Mouse (Mus musculus) mouse embryonic stem cell (cell line): ENCODE measurements around the gene Eps15l1.

Source experiments
- in situ Hi-C, 2 experiments: fragments of 300-500 bp; cut with MboI; formaldehyde crosslinking; loops; 1 replicate in 1 of 2; 3 replicates in 1 of 2; pipeline ENCODE4 v1.14.3; 2019 to 2020; ENCODE audit warnings: low sequenced_read_pairs in 2 of 2, low pct_unique_long_range_greater_than_20kb in 1 of 2, mixed read lengths in 1 of 2; ENCODE audit not compliant: unreplicated experiment in 1 of 2

The Eps15l1 gene

DNA sequence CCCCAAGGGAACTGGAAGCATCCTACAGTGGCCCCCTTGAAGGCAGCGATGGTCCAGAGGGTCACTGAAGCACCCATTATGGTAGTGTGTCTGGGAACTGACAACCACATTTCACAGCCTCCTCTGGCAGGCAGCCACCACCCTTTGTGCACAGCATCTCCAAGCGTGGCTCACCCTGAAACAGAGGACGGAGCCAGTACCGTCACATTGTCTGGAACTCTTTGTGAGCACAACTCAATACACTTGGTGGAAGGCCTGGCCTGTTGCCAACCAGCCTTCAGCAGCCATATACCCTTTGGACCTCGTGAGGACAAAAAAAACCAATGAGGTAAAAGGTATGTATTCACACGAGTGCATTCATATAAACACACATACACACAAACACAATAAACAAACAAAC is 113.0 kb downstream of the Eps15l1 start:
- in situ Hi-C loops = no loop called here

DNA sequence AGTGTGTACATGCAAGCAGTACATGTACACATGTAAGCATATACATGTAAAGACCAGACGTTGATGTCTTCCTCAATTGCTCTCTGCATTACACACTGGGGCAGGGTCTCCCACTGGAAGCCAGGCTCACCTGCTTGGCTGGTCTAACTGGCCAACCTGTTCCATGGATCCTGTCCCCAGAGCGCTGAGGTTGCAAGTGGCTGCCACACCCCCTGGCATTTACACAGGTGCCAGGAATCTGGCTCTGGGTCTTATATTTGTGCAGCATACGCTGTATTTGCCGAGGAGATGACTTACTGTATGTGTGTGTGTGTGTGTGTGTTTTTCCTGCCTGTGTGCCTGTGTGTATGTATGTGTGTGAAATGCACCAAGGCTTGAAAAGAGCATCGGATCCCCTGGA is 114.3 kb downstream of the Eps15l1 start:
- in situ Hi-C loops = no loop called here

DNA sequence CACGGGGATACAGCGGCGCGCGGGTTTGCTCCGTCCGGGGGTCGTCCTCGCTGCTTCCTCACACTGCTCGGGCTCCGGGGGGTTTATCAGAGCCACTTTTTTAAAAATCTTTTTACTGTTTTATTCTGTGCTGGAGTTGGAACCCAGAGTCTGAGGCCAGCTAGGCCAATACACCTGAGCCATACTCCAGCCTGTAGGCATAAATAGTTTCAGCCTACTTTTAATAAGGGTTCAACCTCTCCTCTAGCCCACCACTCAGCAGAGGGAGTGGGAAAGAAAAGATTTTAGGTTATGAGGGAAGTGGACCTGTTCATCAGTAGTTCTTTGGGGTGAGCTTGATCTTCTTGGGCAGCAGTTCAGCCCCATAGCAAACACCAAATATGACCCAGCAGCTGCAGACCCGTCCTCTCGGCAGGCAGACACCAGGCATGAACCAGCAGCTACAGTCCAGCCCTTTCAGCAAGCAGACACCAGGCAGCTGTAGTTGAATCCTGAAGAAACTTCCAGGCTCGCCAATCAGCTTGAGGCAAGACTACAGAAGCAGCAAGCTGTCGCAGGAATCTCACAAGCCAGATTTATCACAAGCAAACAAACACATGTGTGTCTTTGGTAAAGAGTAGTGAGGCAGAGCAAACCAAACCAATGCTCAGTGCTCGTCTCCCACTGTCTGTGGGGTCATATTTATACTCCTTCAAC is 115.9 kb downstream of the Eps15l1 start, which contains the start of gene Gm10282:
TSS of gene Gm10282 (minus strand) at position 51 of the 696 bp plus-strand sequence.
- in situ Hi-C loops = no loop called here

DNA sequence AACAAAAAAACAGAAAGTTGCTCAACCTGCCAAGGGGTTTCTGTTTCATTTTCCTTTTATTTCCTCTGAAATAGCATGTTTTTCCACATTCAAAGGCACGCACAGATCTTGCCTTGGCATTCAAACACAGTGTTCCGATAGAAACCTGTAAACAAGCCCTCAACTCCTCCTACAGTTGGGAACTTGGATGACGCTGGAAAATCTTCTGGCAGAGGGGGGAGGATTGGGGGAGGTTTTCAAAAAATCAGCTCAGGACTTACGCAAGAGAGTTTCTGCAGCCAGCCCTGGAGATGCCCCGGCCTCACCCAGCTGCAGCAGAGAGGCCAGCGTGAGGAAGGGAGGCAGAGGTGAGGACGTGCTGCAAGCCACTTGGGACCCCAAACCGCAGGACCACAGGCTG is 117.6 kb downstream of the Eps15l1 start:
- in situ Hi-C loops = no loop called here

DNA sequence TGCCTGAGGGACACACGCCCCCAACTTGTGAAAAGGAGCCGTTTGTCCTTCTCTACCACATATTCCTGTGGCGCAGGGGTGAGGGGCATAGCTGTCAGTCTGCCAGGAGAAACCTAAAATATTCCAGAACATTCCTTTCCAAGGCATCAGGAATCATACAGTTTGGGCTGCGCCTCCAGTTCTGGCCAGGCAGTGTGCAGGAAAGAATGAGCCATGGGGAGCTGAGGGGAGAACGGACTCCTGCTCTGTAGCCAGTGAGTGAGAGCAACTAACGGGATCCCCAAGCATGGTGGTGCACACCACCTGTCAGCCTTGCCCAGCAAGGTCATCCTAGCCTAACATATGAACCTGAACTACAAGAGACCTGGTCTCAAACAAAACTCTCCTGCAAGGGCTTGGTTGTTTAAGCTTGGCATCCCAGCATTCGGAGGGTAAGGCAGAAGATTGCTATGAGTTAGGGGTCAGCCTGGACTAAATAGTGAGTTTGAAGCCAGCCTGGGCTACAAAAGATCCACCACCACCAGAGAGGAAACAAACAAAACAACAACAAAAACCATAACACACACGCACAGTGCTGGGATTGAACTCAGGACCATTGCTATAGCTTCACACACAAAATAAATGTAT is 118.2 kb downstream of the Eps15l1 start:
- in situ Hi-C loops = no loop called here

DNA sequence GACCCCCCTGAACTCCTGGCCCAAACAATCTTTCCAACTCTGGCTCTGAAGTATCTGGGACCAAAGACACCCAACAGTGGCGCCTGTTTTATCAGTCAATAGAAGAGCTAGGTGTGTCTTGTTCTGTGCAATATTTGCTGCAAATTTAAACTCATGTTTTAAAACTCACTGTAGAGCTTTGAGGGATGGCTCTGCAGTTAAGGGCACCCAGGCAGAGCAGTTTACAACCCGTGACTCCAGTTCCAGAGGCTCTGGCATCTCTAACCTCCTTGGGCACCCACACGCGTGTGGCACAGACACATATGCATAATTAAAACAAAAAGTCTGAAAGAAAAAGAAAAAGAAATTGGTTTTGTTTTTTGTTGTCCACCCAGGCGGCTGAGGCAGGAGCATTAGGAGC is 119.8 kb downstream of the Eps15l1 start:
- in situ Hi-C loops = no loop called here

DNA sequence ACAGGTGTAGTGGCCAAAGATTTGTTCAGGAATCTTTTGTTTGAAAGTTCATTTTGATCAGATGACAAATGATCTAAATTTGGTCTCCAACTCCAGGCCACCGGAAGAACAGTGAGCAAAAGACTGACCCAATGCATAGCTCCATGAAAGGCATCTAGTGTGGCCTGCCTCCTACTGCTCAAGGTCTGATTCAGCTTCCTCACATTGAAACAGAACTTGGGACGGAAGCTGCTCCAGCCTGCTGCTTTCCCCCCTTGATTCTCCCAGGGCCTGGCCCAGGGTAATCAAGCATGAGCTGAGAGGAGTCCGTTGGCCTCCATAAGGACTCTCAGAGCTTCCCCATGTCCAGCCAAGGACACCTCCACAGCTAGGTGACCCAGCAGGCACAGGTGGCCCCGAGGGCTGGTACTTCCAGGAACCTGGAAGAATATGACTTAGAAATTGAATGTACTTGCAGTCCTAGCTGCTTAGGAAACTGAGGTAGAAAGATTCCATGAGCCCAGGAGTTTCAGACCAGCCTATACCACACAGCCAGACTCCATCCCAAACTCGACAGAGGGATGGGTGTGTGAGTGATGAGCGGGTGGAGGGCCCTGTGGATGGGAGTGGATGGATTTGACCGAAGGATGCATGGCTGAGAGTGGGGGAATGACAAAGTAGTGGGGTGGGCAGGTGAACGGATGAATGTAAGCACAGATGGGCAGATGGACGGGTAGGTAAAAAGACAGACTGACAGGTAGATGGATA is 120.4 kb downstream of the Eps15l1 start:
- in situ Hi-C loops = no loop called here

DNA sequence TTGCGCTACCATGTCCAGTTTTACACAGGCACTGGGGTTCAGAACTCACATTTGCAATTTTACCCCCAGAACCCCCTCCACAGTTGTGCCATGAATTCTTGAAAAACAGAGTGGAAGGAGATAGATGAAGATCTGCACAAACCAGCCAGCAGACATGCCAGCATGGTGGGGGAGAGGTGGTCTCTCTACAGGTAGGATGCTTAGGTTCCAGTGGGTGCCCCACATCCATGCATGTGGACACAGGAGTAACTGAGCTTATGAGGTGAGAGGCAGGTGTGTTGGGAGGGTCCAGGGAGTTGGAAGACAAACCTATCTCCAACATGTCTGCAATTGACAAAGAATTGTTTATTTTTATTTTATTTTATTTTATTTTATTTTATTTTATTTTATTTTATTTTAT is 122.3 kb downstream of the Eps15l1 start:
- in situ Hi-C loops = no loop called here

DNA sequence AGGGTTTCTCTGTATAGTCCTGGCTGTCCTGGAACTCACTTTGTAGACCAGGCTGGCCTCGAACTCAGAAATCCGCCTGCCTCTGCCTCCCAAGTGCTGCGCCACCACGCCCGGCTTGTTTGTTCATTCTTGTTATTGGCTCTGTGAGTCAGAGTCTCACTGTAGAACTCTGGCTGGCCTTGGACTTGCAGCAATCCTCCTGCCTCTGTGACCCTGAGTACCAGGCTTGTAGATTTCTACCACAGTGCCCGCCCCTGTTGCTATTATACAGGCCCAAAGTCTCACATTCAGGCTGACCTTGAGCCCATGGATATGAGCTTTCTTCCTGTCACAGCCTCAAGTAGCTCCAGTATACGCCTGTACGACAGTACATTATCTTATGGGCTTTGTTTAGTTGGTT is 124.7 kb downstream of the Eps15l1 start:
- in situ Hi-C loops = no loop called here

DNA sequence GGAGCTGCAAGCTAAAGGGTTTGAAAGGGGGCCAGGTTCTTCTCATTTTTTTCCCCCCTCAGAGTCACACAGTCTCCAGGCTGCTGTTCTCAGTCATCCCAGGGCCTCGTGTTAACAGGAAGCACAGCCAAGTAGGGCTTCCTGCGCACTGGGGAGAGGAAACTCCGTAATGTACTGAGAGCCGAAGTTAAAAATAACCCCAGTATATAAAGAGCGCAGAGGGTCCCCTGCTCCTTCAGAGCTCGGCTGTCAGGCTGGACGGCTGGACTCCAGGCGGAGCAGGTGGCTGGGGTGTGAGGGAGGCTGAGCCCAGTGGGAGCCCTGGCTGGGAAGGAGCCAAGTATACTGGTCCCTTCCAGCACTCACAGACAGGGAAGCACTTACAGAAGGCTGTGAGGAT is 125.6 kb downstream of the Eps15l1 start:
- in situ Hi-C loops = no loop called here

DNA sequence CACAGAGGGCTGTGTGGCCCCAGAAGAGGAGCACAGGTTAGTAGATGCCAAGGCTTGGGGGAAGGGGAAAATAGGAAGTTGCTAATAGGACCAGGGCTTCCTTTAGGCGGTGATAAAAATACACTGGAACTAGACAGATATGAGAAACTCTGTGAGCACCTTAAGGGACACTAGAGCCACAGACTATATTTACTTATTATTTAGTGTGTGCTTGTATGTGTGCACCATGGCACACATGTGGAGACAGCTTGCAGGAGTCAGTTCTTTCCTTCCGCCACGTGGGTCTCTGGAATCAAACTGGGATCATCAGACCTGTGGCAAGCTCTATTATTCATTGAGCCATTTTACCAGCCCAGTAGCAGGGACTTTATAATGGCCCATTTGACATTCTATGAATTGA is 126.1 kb downstream of the Eps15l1 start:
- in situ Hi-C loops = no loop called here

DNA sequence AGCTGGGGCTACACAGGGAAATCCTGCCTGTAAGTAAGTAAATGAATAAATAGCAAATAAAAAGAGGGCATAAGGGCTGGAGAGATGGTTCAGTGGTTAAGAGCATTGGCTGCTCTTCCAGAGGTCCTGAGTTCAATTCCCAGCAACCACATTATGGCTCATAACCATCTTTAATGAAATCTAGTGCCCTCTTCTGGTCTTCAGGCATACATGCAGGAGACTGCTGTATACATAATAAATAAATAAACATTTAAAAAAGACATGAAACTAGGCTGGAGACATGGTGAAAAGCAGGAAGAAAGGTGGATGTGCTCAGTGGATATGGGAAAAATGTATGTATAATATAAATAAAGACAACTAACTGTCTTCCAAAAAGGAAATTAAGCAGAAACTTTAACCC is 128.0 kb downstream of the Eps15l1 start:
- in situ Hi-C loops = no loop called here

DNA sequence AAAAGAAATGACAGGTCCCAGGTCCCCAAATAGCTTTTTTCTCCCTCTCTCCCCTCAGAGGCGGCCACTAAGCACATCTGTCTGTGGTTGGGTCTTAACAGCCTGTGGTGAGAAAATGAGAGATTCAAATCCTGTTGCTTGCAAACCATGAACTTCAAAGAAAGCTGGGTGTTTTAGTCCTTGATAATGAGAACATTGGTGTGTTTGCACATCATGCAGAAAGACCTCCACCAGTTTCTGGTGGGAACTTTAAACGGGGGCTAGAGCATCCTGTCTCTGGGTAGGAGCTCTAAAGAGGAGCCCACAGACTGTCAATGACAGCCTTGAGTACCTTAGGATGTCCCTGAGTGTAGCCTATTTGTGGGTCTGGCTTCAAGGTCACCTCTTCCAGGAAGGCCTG is 130.2 kb downstream of the Eps15l1 start:
- in situ Hi-C loops = no loop called here
